Mouse (Mus musculus): Measurements from ENCODE around the gene Tmco2.
A peak's percentile ranks its signal among the peaks of the same experiment; 100 is the strongest.
"Not testable (repeated sequence)": the region's sequence is repeated elsewhere in the genome, so short reads cannot be mapped to it uniquely, and the experiment has no call there.

The Tmco2 gene

GRCm38 (mm10) chr4:121109126-121109525, at the start of gene Tmco2:
Gene Tmco2, minus strand, starts transcription at chr4:121109226.
- DNase-seq (ENCODE audit: low spot score): no peak

GRCm38 (mm10) chr4:121103304-121103703, 5.7 kb downstream of the Tmco2 start:
- DNase-seq (ENCODE audit: low spot score): no peak

GRCm38 (mm10) chr4:121097650-121098378, 11.2 kb downstream of the Tmco2 start, which contains the start of gene Zmpste24:
Gene Zmpste24, minus strand, starts transcription at chr4:121098241.
- peak; percentile 92 for DNase-seq (ENCODE audit: low spot score)

- no peak for DNase-seq (ENCODE audit: low spot score)
Measured at GRCm38 (mm10) chr4:121090211-121090610, 18.8 kb downstream of the Tmco2 start.

GRCm38 (mm10) chr4:121088696-121089095, 20.3 kb downstream of the Tmco2 start:
- DNase-seq (ENCODE audit: low spot score): no peak

GRCm38 (mm10) chr4:121084506-121084905, 24.5 kb downstream of the Tmco2 start:
- no peak for DNase-seq (ENCODE audit: low spot score)

- no peak for DNase-seq (ENCODE audit: low spot score)
Measured at GRCm38 (mm10) chr4:121080395-121080794, 28.6 kb downstream of the Tmco2 start.

- no peak for DNase-seq (ENCODE audit: low spot score)
Measured at GRCm38 (mm10) chr4:121077915-121078646, 30.9 kb downstream of the Tmco2 start.

- no peak for DNase-seq (ENCODE audit: low spot score)
Measured at GRCm38 (mm10) chr4:121074250-121074649, 34.8 kb downstream of the Tmco2 start.

GRCm38 (mm10) chr4:121065336-121065735, 43.7 kb downstream of the Tmco2 start:
- DNase-seq (ENCODE audit: low spot score): no peak

- DNase-seq (ENCODE audit: low spot score): not testable (repeated sequence)
Measured at GRCm38 (mm10) chr4:121059218-121059617, 49.8 kb downstream of the Tmco2 start.

- no peak for DNase-seq (ENCODE audit: low spot score)
Measured at GRCm38 (mm10) chr4:121057032-121057431, 52.0 kb downstream of the Tmco2 start.

- no peak for DNase-seq (ENCODE audit: low spot score)
Measured at GRCm38 (mm10) chr4:121056342-121056741, 52.7 kb downstream of the Tmco2 start.
